Mouse (Mus musculus): ENCODE data around the gene Slc25a22.

DNA sequence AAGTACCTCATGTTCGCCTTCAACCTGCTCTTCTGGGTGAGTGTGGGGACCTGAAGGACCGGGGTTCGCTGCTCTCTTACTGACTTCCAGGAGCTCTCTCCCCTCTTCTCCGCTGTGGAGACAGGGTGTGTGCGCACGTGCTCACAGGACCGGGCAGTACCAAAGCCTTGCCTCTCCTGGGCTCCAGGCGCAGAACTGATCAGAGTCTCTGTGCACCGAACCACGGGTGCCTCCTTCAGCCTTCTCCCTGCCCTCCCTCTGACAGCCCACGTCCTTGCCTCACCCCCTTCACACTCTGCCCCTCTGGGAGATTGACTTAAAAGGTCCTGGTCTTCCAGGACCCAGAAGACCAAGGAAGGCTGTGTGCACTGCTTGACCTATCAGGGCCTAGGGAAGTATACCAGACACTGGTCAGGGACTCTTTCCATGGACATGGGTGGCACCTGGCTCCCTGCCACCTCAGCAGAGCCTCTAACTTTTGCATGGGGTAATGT, 44.9 kb upstream of the Slc25a22 start:
- TF ChIP-seq CTCF (IDR thresholded peaks at IDR 0.05) (no peak), POLR2A (IDR thresholded peaks at IDR 0.05; ENCODE audit: insufficient read depth, low read depth, low read length) (no peak), EP300 (IDR thresholded peaks at IDR 0.05; ENCODE audit: insufficient read depth, low read depth, low read length) (no peak)
